Mouse (Mus musculus): ENCODE results near the gene Mfsd14a.

The Mfsd14a gene

DNA sequence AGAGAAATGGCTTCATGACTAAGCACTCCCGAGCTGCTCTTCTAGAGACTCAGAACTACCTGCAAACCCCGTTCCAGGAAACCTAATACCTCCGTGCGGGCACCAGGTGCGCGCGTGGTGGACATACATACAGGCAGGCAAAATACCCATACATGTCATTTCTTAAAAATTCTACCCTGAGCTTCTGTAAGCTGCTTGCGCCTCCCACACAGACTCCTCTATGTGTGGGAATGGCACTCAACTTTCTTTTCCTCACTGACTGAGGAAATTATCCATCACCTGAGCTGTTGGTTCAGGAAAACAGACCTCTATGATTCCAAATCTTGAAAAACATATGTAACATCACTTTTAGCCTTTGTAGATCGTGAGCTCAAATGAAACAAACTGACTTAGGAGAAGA, 11.8 kb downstream of the Mfsd14a start:
- no peak for DNase-seq

DNA sequence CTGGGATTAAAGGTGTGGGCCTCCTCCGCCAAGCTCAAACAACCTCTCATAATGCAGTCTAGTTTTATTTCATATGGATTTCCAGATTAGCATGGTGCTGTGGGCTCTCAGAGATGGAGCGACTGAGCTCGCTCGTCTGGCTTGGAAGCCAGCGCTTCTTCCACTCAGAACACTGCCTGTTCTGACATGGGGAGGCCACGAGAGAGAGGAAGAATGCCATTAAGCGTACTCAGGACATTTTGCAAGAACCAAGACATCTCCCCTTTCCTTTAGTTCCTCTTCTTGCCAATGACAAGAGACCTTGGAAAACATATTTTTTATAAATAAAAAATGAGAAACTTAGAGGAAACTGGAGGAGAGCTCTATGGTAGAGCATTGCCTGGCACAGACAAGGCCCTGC, 13.7 kb downstream of the Mfsd14a start:
- no peak for DNase-seq

- DNase-seq = no peak
Observed at GRCm38 (mm10) chr3:116646387-116646786, 16.1 kb downstream of the Mfsd14a start.

DNA sequence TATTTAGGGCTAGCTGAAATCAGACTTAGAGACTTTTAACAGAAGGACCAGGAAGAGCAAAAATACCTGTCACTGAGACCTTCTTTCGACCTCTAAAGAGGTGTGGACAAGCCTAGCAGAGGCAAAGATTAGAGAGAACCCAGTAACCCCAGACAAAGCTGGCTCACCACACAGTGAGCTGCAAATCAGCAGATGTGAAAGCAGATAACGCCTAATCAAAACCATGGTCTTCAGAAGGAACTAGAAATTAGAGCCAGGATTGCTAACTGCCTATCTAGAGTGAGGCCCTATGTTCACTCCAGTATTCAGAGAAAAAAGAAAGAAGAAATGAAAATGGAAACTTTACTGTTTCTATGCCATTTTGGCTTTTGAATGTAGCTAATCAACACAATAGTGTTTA, 20.1 kb downstream of the Mfsd14a start:
- DNase-seq = no peak

- no peak for DNase-seq
Observed at GRCm38 (mm10) chr3:116641811-116642371, 20.6 kb downstream of the Mfsd14a start.

DNA sequence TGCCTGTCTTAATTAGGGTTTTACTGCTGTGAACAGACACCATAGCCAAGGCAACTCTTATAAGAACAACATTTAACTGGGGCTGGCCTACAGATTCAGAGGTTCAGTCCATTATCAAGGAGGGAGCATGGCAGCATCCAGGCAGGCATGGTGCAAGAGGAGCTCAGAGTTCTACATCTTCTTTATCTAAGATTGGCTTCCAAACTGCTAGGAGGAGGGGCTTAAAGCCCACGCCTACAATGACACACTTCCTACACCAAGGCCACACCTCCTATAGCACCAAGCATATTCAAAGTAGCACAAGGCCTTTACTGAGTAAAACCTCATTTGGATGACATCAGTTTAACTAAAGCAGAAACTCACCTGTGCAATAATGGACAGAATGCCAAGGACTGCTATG, 22.5 kb downstream of the Mfsd14a start:
- DNase-seq = no peak

- DNase-seq = no peak
Observed at GRCm38 (mm10) chr3:116638572-116638971, 23.9 kb downstream of the Mfsd14a start.

GRCm38 (mm10) chr3:116637693-116638476, 24.6 kb downstream of the Mfsd14a start:
- DNase-seq = no peak

- no peak for DNase-seq
Observed at GRCm38 (mm10) chr3:116635799-116636198, 26.7 kb downstream of the Mfsd14a start.

GRCm38 (mm10) chr3:116634853-116635252, 27.6 kb downstream of the Mfsd14a start:
- no peak for DNase-seq

DNA sequence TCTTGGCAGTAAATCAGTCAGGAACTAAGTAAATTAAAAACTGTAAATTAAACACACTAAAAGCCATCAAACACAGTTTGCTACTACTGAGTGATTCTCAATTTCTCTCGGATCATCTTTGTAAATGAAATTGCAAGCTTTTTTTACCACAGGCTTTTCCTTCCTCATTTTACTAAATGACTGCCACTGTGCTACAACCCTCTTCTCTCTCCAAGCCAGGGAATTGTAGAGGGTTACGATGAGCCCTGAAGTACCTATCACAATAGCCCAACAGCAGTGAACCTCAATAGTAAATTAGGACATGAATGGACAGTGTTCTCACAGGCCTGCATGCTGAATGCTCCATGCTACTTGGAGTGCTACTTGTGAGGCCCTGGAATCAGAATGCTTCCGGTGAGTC, 28.4 kb downstream of the Mfsd14a start:
- no peak for DNase-seq

DNA sequence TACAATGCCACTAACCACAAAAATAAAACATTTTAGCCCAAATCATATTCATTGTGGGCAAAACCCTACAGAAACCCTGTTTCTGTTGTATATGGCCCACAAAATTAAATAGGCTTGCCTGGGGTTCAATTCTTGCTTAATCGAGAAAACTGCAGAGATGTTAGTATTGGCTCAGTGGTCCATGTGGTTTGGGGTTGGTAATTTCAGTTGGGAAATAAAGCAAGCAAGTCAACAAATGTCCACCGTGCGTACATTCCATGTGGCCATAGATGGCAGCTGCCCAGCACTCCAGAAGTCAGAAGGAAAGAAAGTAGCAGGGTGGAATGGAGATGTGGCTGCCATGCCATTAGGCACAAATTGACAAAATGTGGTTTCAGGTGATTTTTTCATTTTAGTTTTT, 29.5 kb downstream of the Mfsd14a start:
- DNase-seq = no peak

DNA sequence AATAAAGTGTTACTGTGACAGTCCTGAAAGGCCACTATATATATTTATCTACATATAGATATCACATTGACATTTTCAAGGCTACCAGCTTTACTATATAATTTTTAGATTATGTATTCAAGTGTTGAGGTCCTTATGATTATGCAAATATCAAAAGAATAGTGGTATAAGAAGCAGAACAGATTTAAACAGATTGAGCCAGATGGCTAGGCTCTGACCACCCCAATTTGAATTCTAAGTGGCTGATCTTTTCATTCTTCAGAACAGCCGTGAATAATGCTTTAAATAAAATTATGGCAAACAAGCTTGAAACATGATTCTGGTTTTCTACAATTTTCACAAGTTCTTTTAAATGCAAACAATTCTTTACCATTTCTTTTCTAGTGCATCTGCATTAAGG, 31.0 kb downstream of the Mfsd14a start:
- DNase-seq = no peak

GRCm38 (mm10) chr3:116622641-116623040, 39.8 kb downstream of the Mfsd14a start:
- DNase-seq = no peak

DNA sequence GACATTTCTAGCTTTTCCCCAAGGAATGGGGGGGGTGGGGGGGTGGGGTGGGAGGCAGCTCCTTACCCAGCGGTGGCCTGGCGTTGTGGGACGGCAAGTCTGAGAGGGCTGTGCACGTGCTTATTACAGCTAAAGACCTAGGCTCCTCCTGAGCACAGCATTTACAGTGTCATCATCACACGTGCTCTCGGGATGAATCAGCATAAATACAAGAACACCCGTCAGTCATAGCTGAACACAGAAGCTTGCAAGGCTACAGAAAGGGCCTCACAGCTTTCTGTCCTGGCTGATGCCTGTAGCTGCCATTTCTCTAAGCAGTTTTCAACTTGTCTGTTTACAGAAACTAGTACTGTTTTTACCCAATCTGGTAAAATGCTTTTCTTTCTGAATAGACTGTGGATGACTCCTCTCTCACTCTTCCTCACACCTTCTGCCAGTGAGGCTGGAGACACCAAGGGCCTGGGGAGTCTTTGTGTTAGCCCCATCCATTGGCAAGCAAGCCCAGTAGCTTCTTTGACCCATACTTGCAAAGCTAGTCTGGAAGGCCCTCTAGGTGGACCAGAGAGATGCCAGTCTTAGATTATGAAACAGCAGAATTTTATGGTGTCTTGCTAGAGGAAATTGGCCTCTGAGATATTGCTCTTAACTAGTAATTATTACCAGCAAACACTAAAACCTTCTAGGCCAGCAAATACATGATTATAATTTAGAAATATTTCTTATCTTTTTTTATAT, 41.7 kb downstream of the Mfsd14a start:
- no peak for DNase-seq

DNA sequence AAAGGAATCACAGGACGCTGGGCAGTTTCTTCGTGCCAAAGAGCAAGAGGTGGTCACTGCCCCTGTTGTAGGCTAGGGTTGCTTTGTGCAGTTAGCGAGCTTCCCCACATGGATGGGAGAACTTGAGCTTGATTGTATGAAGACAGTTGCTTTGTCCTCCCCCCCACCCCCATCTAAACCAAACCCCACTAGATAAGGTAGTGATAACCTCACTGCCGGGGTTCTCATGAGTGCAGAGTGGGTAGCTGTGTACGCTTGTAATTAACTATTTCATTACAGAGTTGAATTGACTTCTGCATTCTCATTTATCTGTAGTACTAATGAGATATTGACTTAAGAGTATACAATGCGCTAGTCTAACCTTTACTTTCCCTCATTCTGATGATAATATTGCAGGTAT, 43.6 kb downstream of the Mfsd14a start:
- no peak for DNase-seq

GRCm38 (mm10) chr3:116615318-116616068, 47.0 kb downstream of the Mfsd14a start:
- DNase-seq = no peak

GRCm38 (mm10) chr3:116614295-116614892, 48.1 kb downstream of the Mfsd14a start, which contains the start of gene Trmt13:
Gene Trmt13 (minus strand): TSS chr3:116614587.
- DNase-seq = no peak

DNA sequence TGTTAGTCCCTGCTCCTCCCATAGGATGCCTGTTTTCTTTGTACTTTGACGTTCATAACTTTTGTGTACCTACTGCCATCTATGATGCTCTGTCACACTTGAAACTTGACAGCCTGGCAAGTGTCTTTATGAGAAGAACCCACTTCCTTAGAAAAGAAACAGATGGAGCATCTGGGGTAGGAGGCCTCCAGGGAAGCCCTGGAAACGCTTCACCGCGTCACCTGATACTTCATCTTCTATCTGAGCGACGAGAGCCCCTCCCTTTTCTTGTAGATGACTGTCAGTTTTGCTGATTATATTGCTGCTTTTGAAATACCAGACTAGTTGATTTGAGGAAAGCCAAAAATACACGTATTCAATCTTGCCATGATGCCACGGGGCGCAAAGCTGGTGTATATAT, 57.9 kb downstream of the Mfsd14a start:
- DNase-seq = no peak

GRCm38 (mm10) chr3:116601781-116602180, 60.7 kb downstream of the Mfsd14a start:
- no peak for DNase-seq

- DNase-seq = no peak
Observed at GRCm38 (mm10) chr3:116601005-116601404, 61.5 kb downstream of the Mfsd14a start.

DNA sequence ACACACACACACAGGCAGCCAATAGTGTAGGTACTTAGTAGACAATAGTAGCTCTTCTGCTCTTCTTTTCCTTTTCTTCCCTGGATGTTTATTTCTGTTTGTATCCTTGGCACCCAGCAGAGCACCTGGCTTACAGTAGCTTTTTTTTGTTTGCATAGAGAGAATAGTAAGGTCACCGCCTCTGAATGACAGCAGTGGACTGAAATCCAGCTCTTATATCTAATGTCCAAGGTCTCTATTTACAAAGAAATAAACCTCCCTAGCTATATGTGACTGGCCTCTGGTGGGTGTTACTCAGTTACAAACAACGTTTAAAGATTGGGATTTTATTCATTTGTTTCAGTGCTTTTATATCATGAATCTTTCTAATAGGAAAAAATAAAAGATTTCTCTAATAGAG, 62.8 kb downstream of the Mfsd14a start:
- DNase-seq = no peak

- DNase-seq = no peak
Observed at GRCm38 (mm10) chr3:116595603-116595991, 66.9 kb downstream of the Mfsd14a start.

Data from kidney, adult 9 months (tissue).